Mouse (Mus musculus) cerebellum, adult 18-20 months (tissue): Measurements from ENCODE around the gene Olfr672.
"Not testable (repeated sequence)": the region's sequence is repeated elsewhere in the genome, so short reads cannot be mapped to it uniquely, and the experiment has no call there.

ENCODE experiments used
- DNase-seq, 2 experiments: peaks; one replicate each; pipeline ENCODE4 v3.0.0; 2021

Olfr672 gene

GRCm38 (mm10) chr7:105001929-105002328 lies at the start of gene Olfr672:
Gene Olfr672 (minus strand): TSS chr7:105002029.
- no peak for DNase-seq

- DNase-seq: not testable (repeated sequence)
Observed at GRCm38 (mm10) chr7:105033836-105034235, 32.0 kb upstream of the Olfr672 start.

DNA sequence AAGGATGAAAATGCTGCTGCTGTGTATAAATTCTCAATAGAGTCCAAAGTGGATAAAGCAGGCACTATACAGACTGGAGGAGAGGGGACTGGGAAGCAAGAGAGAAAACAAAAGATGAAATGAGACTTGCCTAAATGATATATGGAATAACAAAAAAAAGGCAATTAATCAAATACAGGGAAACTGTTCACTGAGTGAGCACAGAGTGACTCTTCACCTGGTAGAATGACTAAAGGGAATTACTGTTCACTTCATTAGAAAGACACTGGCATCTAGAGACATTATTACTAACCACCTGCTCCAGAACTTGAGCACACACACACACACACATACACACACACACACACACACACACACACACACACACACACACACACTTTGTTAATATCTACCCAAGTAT lies 30.6 kb upstream of the Olfr672 start, which contains the start of gene Olfr676:
TSS of gene Olfr676 (plus strand) at position 301 of the 400 bp plus-strand sequence.
- DNase-seq: no peak

GRCm38 (mm10) chr7:105028360-105028759 lies 26.5 kb upstream of the Olfr672 start, which contains the start of gene Olfr675:
Gene Olfr675 (minus strand): TSS chr7:105028460.
- no peak for DNase-seq

DNA sequence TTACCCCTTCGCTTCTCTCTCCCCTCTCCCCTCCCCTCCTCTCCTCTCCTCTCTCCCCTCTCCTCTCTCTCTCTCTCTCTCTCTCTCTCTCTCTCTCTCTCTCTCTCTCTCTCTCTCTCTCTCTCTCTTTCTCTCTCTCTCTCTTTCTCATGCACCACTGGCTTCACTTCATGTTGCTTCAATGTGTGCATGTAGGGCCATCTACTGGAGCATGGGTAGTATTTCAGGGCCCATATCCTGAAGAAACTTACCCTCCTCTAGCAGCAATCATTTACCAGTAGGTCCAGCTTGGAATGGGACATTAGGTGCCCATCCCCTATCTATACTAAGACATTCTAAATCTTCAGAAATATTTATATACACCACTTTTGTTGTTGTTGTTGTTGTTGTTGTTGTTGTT lies 20.7 kb upstream of the Olfr672 start:
- no peak for DNase-seq

DNA sequence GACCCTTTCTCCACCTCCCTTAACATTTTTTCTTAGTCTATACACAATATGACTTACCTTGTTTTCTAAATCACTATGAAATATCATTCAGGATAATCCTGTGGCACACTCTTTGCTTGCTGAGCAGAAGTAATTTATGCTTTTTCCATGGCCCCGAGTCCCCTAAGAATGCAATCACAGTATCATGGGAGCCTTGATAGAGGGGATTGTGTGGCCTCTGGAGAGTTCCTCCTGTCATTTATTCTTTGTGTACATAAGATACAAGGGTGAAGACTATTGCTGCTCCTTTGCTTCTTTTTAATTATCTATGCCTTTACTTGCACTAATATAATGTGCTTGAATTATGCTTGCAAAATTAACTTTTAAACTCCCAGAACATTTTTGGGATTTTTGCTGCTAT lies 22.8 kb downstream of the Olfr672 start, which contains the start of gene Olfr671:
TSS of gene Olfr671 (minus strand) at position 101 of the 400 bp plus-strand sequence.
- DNase-seq: no peak

GRCm38 (mm10) chr7:104972507-104972906 lies 29.3 kb downstream of the Olfr672 start:
- DNase-seq: not testable (repeated sequence)

DNA sequence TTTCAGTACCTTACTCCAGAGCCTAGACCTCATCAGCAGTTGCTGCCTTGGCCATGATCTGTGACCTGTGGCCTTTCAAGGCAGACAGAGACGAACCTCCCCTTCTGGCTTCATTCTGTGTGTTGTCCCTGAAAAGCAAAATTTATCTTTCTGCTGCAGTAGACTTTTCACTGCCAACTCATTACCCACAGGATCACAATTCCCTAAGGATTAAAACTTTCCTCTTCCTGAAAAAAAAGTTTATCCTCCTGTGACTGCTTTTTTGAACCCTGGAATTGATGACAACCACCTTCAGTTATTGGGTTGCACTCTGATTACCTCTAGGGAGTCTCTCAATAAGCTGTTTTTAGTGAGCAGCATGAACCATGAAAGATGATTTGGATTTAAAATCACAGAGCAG lies 39.3 kb downstream of the Olfr672 start, which contains the start of gene Olfr670:
TSS of gene Olfr670 (minus strand) at position 101 of the 400 bp plus-strand sequence.
- no peak for DNase-seq

DNA sequence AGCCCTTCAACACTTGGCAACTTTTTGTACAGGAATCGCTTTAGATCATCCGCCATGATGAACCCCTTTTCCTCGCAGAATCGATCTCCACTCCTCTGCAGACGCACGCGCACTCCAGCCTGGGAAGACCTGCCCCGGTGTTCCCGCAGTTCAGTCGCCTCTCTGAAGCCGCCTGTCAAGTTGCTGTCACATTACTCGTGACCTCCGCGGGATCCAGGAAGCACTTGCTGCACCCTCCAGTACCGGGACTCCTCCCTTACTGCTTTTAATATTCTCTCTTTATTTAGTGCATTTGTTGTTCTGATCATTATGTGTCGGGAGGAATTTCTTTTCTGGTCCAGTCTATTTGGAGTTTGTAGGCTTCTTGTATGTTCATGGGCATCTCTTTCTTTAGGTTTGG lies 51.6 kb downstream of the Olfr672 start:
- not testable (repeated sequence) for DNase-seq
